Mouse (Mus musculus) MEL (cell line): ENCODE data around the gene Nup62.

Experiments used
- CTCF ChIP-seq, 3 experiments: IDR thresholded peaks in 2 of 3; conservative IDR thresholded peaks in 1 of 3; 2 replicates each; pipeline ENCODE4 v1.5.1; 2011 to 2012; ENCODE audit warnings: low read length in 3 of 3, low read depth in 2 of 3, mild to moderate bottlenecking in 2 of 3, improper control_type of control experiment in 1 of 3, inconsistent platforms in 1 of 3, mixed read lengths in 1 of 3, moderate library complexity in 1 of 3; ENCODE audit not compliant: control insufficient read depth in 1 of 3, insufficient read depth in 1 of 3, poor library complexity in 1 of 3, severe bottlenecking in 1 of 3
- EP300 ChIP-seq, 2 experiments: IDR thresholded peaks; 2 replicates each; pipeline ENCODE4 v1.6.1; 2011; ENCODE audit warnings: improper control_type of control experiment in 2 of 2, low read length in 2 of 2, low read depth in 1 of 2, mild to moderate bottlenecking in 1 of 2
- MAX ChIP-seq: IDR thresholded peaks from 2 replicates; pipeline ENCODE4 v1.6.1; 2011; ENCODE audit warnings: low read length, improper control_type of control experiment
- POLR2A ChIP-seq, 2 experiments: IDR thresholded peaks; 2 replicates each; pipeline ENCODE4 v1.6.1; 2011 to 2012; ENCODE audit warnings: low read length in 2 of 2, mild to moderate bottlenecking in 2 of 2, control low read depth in 1 of 2, improper control_type of control experiment in 1 of 2, low read depth in 1 of 2, moderate library complexity in 1 of 2; ENCODE audit not compliant: control insufficient read depth in 1 of 2, insufficient read depth in 1 of 2, poor library complexity in 1 of 2
- RAD21 ChIP-seq: IDR thresholded peaks from 2 replicates; pipeline ENCODE4 v1.6.1; 2011; ENCODE audit warnings: mild to moderate bottlenecking, low read depth, low read length, improper control_type of control experiment
- USF1 ChIP-seq: IDR thresholded peaks from 2 replicates; pipeline ENCODE4 v1.6.1; 2014; ENCODE audit warnings: low read depth, mild to moderate bottlenecking, inconsistent platforms, low read length, improper control_type of control experiment, moderate library complexity

DNA sequence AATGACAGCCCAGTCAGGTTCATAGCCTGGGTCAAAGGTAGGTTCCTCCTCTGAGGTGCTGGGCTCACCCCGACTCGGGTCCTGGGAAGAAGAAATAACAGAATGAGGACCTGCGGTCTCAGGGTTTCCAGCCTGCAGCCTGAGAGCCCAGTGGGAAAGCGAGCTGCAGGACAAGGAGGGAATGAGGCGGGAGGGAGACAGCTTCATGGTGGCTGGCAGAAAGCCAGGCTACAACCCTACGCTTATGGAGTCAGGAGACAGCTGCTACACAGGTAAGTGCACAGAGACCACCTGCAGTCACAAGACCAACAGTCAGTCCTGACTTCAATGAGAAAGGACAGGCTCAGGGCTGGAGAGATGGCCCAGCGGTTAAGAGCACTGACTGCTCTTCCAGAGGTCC is 30.9 kb downstream of the Nup62 start:
- TF ChIP-seq CTCF (IDR thresholded peaks at IDR 0.05 in 2 of 3, conservative IDR thresholded peaks at IDR 0.05 in 1 of 3; ENCODE audit: control insufficient read depth in 1 of 3, insufficient read depth in 1 of 3, low read depth in 2 of 3, low read length in 3 of 3, poor library complexity in 1 of 3, severe bottlenecking in 1 of 3) (no peak), RAD21 (no peak), POLR2A (IDR thresholded peaks at IDR 0.05; ENCODE audit: control insufficient read depth in 1 of 2, insufficient read depth in 1 of 2, low read depth in 1 of 2, low read length in 2 of 2, poor library complexity in 1 of 2) (no peak), USF1 (no peak), EP300 (IDR thresholded peaks at IDR 0.05; ENCODE audit: low read depth in 1 of 2, low read length in 2 of 2) (no peak), MAX (no peak)
